Mouse (Mus musculus): ENCODE measurements around the gene 1700018B08Rik. TPM values are rescaled to one million over a fixed set of nuclear protein-coding genes. Genes with fewer than 3 reads are reported as not detected.

1700018B08Rik gene
- polyA plus RNA-seq, 1 experiment from 2014 or later, result not detected

GRCm38 (mm10) chr8:121532381-121532780, 11.7 kb downstream of the 1700018B08Rik start:
- H3K9ac ChIP-seq, result no peak overlapping the region
- H3K36me3 ChIP-seq, result no peaks in the 10 kb centered on the region
- H3K4me3 ChIP-seq, result no peak overlapping the region
- no peak overlapping the region for H3K4me2 ChIP-seq
- H3K4me1 ChIP-seq (replicated peaks), result no peaks in the 10 kb centered on the region
- ATAC-seq (ENCODE audit: low FRiP score), result no peak
- no peak overlapping the region for H3K27ac ChIP-seq
- H3K9me3 ChIP-seq, result no peaks in the 10 kb centered on the region
- peaks cover 8% of the 10 kb centered on the region; the same call in 1 of the 2 replicates for H3K27me3 ChIP-seq
- 61% methylated on average over 5 of the region's 5 CpGs for WGBS

GRCm38 (mm10) chr8:121530639-121531038, 13.5 kb downstream of the 1700018B08Rik start:
- Histone ChIP-seq H3K9me3 (no peaks in the 10 kb centered on the region), H3K27ac (no peak overlapping the region), H3K4me2 (no peak overlapping the region), H3K4me1 (replicated peaks) (no peaks in the 10 kb centered on the region), H3K4me3 (no peak overlapping the region), H3K36me3 (no peaks in the 10 kb centered on the region), H3K9ac (no peak overlapping the region), H3K27me3 (peaks cover 12% of the 10 kb centered on the region; the same call in 1 of the 2 replicates)
- 84% methylated on average over 10 of the region's 10 CpGs for WGBS
- ATAC-seq (ENCODE audit: low FRiP score), result no peak

- 91% methylated on average over 15 of the region's 15 CpGs for WGBS
- no peak for ATAC-seq (ENCODE audit: low FRiP score)
- H3K27me3 ChIP-seq, result peaks cover 20% of the 10 kb centered on the region; the same call in 1 of the 2 replicates
- no peaks in the 10 kb centered on the region for H3K4me1 ChIP-seq (replicated peaks)
- H3K27ac ChIP-seq, result no peak overlapping the region
- no peak overlapping the region for H3K4me3 ChIP-seq
- no peak overlapping the region for H3K9ac ChIP-seq
- H3K9me3 ChIP-seq, result no peaks in the 10 kb centered on the region
- H3K4me2 ChIP-seq, result no peak overlapping the region
- no peaks in the 10 kb centered on the region for H3K36me3 ChIP-seq
These were observed 15.3 kb downstream of the 1700018B08Rik start for GRCm38 (mm10) chr8:121528790-121529189.

GRCm38 (mm10) chr8:121527751-121528150, 16.4 kb downstream of the 1700018B08Rik start:
- 86% methylated on average over 9 of the region's 9 CpGs for WGBS
- ATAC-seq (ENCODE audit: low FRiP score), result no peak

GRCm38 (mm10) chr8:121526811-121527550, 17.1 kb downstream of the 1700018B08Rik start:
- no peak for ATAC-seq (ENCODE audit: low FRiP score)
- H3K4me2 ChIP-seq, result no peak overlapping the region
- H3K9me3 ChIP-seq, result no peaks in the 10 kb centered on the region
- H3K27ac ChIP-seq, result no peak overlapping the region
- 73% methylated on average over 6 of the region's 6 CpGs for WGBS
- H3K9ac ChIP-seq, result no peak overlapping the region; the same call in 1 of the 2 replicates
- no peaks in the 10 kb centered on the region for H3K4me1 ChIP-seq (replicated peaks)
- H3K27me3 ChIP-seq, result peaks cover 20% of the 10 kb centered on the region; the same call in 1 of the 2 replicates
- H3K36me3 ChIP-seq, result no peaks in the 10 kb centered on the region
- H3K4me3 ChIP-seq, result no peak overlapping the region

More at GRCm38 (mm10) chr8:121527751-121528150, 16.4 kb downstream of the 1700018B08Rik start:
- Histone ChIP-seq H3K4me2 (no peak overlapping the region), H3K9ac (no peak overlapping the region), H3K4me1 (replicated peaks) (no peaks in the 10 kb centered on the region), H3K36me3 (no peaks in the 10 kb centered on the region), H3K4me3 (no peak overlapping the region), H3K27me3 (peaks cover 20% of the 10 kb centered on the region; the same call in 1 of the 2 replicates), H3K9me3 (no peaks in the 10 kb centered on the region), H3K27ac (no peak overlapping the region)

GRCm38 (mm10) chr8:121525111-121525818, 18.9 kb downstream of the 1700018B08Rik start:
- Histone ChIP-seq H3K27me3 (peaks cover 13% of the 10 kb centered on the region; the same call in 1 of the 2 replicates), H3K4me1 (replicated peaks) (no peaks in the 10 kb centered on the region), H3K9ac (no peak overlapping the region), H3K4me2 (no peak overlapping the region), H3K9me3 (no peaks in the 10 kb centered on the region), H3K36me3 (no peaks in the 10 kb centered on the region), H3K4me3 (no peak overlapping the region), H3K27ac (no peak overlapping the region)
- ATAC-seq (ENCODE audit: low FRiP score), result no peak
- WGBS, result 89% methylated on average over 18 of the region's 18 CpGs

GRCm38 (mm10) chr8:121513429-121513828, 30.7 kb downstream of the 1700018B08Rik start:
- H3K9me3 ChIP-seq, result no peaks in the 10 kb centered on the region

GRCm38 (mm10) chr8:121511751-121512150, 32.4 kb downstream of the 1700018B08Rik start:
- Histone ChIP-seq H3K4me3 (no peak overlapping the region), H3K4me1 (replicated peaks) (0 out of 2 replicates have a peak, but pooled peaks cover 4% of the 10 kb centered on the region), H3K4me2 (no peak overlapping the region), H3K27ac (no peak overlapping the region), H3K9me3 (no peaks in the 10 kb centered on the region), H3K36me3 (no peaks in the 10 kb centered on the region), H3K27me3 (peaks cover 65% of the 10 kb centered on the region), H3K9ac (no peak overlapping the region)
- no peak for ATAC-seq (ENCODE audit: low FRiP score)
- 56% methylated on average over 9 of the region's 9 CpGs for WGBS

More at GRCm38 (mm10) chr8:121513429-121513828, 30.7 kb downstream of the 1700018B08Rik start:
- H3K36me3 ChIP-seq, result no peaks in the 10 kb centered on the region
- no peak overlapping the region for H3K27ac ChIP-seq
- no peaks in the 10 kb centered on the region for H3K4me1 ChIP-seq (replicated peaks)
- WGBS, result 6% methylated on average over 12 of the region's 12 CpGs
- ATAC-seq (ENCODE audit: low FRiP score), result peak; percentile 68
- no peak overlapping the region for H3K4me2 ChIP-seq
- no peak overlapping the region for H3K9ac ChIP-seq
- H3K4me3 ChIP-seq, result no peak overlapping the region
- peaks cover 61% of the 10 kb centered on the region for H3K27me3 ChIP-seq

- H3K27me3 ChIP-seq, result 0 out of 2 replicates have a peak, but pooled peaks cover 3% of the 10 kb centered on the region
- H3K4me3 ChIP-seq, result no peak overlapping the region
- no peaks in the 10 kb centered on the region for H3K9me3 ChIP-seq
- H3K27ac ChIP-seq, result no peak overlapping the region
- peaks cover 2% of the 10 kb centered on the region for H3K4me1 ChIP-seq (replicated peaks)
- no peak overlapping the region for H3K4me2 ChIP-seq
- no peak overlapping the region for H3K9ac ChIP-seq
- 84% methylated on average over 6 of the region's 6 CpGs for WGBS
- H3K36me3 ChIP-seq, result no peaks in the 10 kb centered on the region
- no peak for ATAC-seq (ENCODE audit: low FRiP score)
These were observed 46.5 kb downstream of the 1700018B08Rik start for GRCm38 (mm10) chr8:121497621-121498020.

- Histone ChIP-seq H3K4me2 (no peak overlapping the region), H3K27ac (no peak overlapping the region), H3K9me3 (no peaks in the 10 kb centered on the region), H3K9ac (no peak overlapping the region), H3K4me1 (replicated peaks) (0 out of 2 replicates have a peak, but pooled peaks cover 4% of the 10 kb centered on the region), H3K27me3 (no peaks in the 10 kb centered on the region), H3K4me3 (no peak overlapping the region), H3K36me3 (no peaks in the 10 kb centered on the region)
- 56% methylated on average over 9 of the region's 9 CpGs for WGBS
- no peak for ATAC-seq (ENCODE audit: low FRiP score)
These were observed 52.5 kb downstream of the 1700018B08Rik start for GRCm38 (mm10) chr8:121491633-121492032.

GRCm38 (mm10) chr8:121484072-121484782, 59.9 kb downstream of the 1700018B08Rik start:
- WGBS, result 77% methylated on average over 23 of the region's 23 CpGs
- Histone ChIP-seq H3K27me3 (0 out of 2 replicates have a peak, but pooled peaks cover 11% of the 10 kb centered on the region), H3K4me1 (replicated peaks) (peaks cover 15% of the 10 kb centered on the region), H3K27ac (no peak overlapping the region), H3K36me3 (no peaks in the 10 kb centered on the region), H3K4me3 (no peak overlapping the region), H3K9ac (no peak overlapping the region), H3K4me2 (no peak overlapping the region), H3K9me3 (no peaks in the 10 kb centered on the region)
- no peak for ATAC-seq (ENCODE audit: low FRiP score)
